Mouse (Mus musculus): ENCODE data around the gene Syde2.

Gene Syde2

DNA sequence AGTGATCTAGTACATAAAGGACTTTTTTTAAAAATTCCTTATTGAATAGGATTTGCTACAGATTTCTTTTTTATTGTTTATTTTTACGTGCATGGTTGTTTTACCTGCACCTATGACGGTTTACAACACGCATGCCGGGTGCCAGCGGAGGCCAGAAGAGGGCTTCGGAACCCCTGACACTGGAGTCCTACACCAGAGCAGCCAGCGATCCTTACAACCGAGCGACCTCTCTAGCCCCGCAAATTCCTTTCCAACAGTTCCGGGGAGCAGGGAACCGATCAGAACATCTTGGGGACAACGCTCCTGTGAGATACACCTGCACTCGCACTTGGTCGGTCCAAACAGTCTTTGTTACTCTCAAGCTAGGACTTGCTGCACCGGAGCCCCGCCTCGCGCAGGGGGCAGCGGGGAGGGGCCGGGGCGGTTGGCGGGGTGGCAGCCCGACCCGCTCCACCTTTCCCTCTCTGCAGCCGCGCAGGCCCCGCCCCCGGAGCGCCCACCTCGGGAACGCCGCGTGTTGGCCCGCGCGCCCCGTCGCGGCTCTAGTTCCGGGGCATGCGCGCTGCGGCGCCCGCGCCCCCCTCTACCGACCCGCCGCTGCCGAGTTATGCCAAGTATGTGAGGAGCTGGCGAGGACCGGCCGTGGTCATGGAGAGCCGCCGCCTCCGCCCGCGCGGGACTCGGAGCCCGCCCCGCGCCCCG is at the start of gene Syde2:
Gene Syde2, plus strand, starts transcription at position 603 of the 702 bp plus-strand sequence.
- peak; percentile 28 to 35 for DNase-seq (ENCODE audit: low read depth in 2 of 2, low spot score in 2 of 2)

DNA sequence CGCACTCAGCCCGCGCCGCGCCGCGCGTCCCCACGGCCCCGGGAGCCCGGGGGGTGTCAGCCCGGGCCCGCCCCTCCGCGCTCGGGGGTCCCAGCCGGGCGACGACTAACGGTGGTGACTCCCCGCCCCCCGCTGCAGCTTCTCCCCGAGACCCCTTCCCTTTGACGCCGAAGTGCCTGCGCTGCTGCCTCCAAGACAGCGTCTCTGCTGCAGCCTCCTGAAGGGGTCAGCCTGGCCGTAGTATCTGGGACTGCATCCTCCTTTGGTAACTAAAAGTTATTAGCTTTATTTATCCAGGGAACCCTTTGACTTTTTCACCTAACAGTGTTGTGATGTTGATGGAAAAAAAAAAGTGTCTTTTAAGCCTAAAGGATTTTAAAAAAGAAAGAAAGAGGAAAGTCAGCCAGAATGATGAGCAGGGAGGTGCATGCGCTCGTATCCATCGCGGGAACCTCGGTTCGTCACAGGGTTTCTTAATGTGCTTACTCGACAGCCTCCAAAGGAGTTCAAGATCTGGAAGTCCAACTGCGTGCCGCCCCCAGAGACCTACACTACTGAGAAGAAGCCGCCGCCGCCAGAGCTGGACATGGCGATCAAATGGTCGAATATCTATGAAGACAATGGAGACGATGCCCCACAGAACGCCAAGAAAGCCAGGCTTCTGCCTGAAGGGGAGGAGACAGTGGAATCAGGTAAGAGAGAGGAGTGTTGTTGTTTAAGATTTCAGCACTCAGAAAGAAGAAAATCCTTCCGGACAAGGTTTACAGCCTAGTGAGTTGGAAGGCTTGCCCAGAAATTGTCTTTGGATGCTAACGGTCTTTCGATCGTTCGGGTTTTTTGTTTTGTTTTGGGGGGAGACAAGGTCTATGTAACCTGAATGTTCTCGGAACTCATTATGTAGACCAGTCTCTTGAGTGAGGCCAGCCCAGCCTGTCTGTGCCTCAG is 49.0 kb upstream of the Syde2 start:
- DNase-seq (ENCODE audit: low read depth in 2 of 2, low spot score in 2 of 2), result no peak

DNA sequence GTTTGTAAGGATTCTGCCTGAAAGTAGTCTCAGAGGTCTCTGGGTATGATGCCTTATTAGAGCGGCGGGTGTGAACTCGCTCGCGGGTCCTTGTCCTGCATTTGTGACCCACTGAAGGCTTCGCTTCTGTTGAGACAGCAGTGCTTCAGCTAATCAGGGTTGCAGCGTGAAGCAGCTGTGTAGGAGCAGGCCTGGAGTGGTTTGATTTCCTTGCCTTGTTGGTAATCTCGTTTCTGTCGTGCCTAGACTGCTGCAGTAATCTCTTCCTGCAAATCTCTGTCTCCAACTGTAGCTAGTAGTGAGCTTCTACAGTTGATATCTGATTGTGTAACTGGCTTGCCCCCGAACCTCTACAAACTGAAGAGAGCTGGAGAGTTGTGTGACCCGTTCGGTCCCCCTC is 48.3 kb upstream of the Syde2 start:
- DNase-seq (ENCODE audit: low read depth in 2 of 2, low spot score in 2 of 2), result no peak

DNA sequence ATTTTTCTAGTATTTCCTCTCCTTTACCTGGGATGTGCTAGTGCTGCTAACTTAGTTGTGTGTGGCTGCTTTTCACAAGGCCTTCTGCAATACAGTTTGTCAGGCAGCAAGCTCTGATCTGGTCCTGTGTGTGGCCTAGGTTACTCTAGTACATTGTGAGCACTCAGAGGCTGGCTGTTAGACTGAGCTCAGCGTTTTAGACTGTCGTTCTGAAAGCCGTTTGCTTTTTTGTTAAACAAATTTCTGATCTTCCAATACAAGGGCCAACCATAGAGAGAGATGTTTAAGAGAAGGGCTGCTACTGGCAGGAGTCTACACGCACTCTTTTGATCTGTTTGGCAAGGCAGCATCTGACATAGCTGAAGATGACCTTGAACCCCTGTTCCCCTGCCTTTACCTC is 47.7 kb upstream of the Syde2 start:
- DNase-seq (ENCODE audit: low read depth in 2 of 2, low spot score in 2 of 2), result no peak

DNA sequence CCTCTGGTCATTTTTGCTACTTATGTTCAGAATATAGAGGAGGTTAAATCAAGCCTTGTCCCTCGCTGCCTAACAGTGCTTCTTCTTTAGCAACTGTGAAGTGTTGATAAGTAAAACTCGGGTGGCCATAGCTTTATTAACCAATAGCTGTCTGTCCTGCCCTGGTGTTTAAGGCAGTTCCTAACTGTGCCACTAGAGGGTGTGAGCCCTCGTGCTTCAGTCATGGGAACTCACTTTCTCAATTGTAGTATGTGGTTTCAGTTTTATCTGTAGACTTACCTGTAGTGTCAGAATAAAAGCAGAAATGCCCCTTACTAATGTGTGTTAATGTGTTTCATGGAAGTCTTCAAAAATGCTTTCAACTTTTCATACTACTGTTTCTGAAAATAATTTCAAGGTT is 45.7 kb upstream of the Syde2 start:
- DNase-seq (ENCODE audit: low read depth in 2 of 2, low spot score in 2 of 2), result peak; percentile 70 to 78

DNA sequence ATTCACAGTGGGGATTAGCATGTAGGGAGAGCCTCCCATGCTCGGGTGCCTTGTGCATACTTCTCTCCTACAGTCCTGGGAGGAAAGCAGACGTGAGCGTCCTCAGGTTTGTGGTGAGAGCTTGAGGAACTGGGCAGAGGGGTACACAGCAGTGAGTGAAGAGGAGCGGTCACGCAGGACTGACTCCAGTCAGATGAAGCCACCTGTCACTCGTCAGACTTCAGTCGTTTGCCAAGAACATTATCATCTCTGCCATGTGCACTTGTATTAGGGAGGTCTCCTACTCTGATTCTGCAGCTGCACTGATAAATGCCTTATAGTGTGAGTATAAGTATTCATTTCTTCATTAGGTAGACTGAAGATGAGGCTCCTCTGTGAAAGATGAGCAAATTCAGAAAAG is 43.3 kb upstream of the Syde2 start:
- no peak for DNase-seq (ENCODE audit: low read depth in 2 of 2, low spot score in 2 of 2)

DNA sequence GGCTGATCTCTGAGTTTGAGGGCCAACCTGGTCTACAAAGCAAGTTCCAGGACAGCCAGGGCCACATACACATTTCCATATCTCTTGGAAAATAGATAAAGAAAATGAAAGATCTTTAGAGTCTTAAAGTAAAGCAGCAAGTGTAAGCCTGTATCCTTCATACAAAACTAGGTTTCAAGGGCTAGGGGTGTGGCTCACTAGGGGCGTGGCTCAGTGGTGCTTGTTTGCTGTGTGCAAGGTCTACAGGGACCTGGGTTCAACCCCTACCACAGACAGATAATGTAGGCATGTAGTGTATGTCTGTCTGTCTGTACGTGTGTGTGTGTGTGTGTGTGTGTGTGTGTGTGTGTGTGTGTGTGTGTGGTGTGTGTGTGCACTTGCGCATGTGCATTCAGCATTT is 41.8 kb upstream of the Syde2 start:
- no peak for DNase-seq (ENCODE audit: low read depth in 2 of 2, low spot score in 2 of 2)

DNA sequence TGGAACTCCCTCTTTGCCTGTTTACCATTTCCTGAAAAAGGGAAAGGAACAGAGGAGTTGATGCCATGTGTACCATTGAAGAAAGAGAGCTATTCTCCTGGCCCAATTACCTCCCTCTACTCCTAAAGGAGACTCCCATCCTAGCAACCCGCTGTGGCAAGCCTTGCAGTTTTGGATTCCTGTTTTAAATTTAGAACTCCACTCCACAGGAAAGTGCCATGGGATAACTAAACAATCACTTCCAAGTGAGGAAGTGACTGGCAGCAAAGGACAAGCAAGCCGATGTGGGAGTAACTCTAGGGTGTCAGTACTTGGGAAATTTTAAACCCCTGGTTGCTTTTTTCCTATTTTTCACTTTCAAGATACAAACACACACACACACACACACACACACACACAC is 41.0 kb upstream of the Syde2 start:
- no peak for DNase-seq (ENCODE audit: low read depth in 2 of 2, low spot score in 2 of 2)

DNA sequence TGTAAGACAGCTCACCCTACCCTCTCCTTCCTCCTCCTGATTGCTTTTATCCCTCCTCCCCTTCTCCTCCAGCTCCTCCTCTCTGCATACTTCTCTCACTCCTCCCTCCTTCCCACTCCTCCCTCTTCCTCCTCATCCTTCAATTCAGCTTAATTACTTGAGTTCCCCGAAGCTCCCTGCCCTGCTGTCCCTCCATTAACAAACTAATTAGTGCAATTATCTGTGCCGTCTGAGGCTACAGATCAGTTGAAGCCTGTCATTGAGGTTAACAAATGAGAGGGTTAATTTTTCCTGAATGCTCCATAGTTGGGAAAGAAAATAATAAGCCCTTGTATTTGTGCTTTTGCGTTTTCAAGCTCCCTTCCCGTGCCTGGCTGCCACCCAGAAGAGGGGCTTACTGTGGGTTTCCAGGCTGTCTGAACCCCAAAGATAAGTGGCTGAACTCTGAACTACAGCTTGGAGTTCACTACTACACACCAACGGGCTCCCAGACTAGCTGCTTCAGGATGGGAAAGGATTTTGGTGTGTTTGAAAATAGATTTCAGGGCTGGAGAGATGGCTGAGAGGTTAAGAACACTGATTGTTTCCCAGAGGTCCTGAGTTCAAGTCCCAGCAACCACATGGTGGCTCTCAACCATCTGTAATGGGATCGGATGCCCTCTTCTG is 40.0 kb upstream of the Syde2 start:
- no peak for DNase-seq (ENCODE audit: low read depth in 2 of 2, low spot score in 2 of 2)

DNA sequence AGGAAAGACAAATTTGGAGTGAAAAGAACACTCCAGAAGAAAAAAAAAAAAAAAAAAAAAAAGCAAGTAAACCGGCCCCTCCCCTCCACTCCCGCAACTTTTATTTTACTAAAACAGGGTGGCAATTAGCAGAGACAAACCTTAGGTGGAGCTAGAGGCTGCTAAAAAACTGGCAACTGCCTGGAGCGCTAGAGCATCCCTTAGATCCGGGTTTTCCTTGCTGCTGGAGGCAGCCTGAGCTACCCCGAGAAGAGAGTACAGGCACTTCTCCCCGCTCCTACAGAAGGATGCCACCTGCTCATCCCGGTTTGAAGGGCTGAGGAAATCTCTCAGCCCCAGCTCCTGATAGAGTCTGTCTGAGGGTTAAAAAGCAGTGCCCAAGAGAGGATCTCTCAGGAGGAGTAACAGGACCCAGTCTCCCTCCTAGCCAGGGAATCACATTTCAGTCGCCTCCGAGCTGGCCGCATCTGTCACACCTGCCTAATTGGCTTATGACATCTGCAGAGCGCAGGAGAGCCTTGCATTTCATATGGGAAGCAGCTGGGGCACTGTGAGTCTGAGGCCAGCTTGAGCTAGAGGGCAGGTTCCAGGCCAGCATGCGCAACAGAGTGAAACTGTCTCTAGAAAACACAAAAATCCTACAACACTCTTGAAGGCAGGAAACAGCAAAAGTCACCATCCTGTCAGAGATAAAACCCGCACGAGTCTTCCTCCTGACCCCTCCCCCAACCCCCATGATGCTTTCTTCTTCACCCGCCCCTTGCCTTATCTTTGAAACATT is 37.4 kb upstream of the Syde2 start:
- peak in 1 of 2 experiments; percentile 37 for DNase-seq (ENCODE audit: low read depth in 2 of 2, low spot score in 2 of 2)

DNA sequence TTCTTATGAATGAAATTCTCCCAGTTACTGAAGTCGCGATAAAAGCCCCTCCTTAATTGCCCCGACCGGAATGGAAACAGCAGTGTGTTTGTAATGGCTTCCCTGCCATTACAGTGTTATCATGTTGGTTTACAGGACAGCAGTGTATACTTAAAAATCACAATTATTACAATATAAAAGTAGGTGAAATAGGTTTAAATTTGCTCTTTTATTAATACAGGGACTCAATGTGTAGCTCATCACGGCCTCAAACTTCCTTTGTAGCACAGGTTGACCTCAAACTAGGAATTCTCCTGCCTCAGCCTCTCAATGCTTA is 36.9 kb upstream of the Syde2 start:
- no peak for DNase-seq (ENCODE audit: low read depth in 2 of 2, low spot score in 2 of 2)

DNA sequence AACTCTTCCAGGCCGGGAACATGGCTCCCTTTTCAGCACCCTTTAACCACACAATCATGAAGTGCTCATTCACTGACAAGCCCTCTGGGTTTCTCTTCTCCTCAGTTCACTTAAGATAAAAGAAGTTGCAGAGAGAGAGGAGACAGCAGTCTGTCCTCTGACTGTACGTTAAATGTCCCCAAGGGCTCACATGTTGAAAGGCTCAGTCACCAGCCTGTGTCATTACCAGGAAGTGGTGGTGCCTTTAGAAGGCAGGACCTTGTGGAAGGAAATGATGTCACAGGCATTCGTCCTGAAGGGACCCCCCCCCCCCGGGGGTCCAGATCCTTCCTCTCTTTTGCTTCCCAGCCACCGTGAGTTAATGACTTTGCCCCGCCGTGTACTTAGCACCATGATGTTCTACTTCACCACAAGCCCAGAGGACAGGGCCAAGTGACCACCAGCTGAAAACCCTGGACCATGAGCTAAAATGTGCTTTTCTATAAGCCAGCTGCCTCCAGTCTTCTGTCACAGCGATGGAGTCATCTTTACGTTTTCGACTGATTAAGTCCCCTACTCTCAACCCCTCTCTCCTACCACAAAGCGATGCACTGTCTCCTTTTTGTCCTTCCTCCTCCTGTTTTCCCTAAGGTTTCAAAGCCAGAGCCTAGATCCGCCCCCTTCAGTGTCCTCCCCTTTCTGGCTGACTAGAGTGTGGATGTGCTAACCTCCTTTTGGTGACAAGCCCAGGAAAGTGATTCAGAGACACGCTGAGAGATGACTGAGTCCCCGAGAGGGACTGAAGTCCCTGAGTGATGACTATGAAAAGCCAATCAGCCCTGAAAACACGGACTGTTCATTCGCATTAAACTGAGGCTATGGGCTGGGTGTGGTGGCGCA is 36.1 kb upstream of the Syde2 start:
- no peak for DNase-seq (ENCODE audit: low read depth in 2 of 2, low spot score in 2 of 2)

DNA sequence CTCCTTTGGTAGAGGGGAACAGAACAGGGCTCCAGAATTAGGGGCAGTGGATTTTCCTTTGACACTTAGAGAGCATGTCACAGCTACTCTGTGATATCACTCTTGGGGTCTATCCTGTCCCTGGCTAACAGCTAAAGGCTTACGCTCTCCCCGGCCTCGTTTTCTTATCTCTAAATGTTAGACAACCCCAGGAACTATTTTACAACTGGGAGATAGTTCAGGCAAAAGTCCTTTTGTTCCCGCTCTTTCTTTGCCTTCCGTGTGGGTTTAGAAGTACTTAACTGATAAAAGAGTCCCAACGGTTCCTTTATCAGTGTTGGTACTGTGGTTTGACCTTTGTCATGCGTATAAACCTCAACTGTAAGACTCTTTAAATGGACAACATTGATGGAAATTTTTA is 34.7 kb upstream of the Syde2 start:
- DNase-seq (ENCODE audit: low read depth in 2 of 2, low spot score in 2 of 2), result no peak

DNA sequence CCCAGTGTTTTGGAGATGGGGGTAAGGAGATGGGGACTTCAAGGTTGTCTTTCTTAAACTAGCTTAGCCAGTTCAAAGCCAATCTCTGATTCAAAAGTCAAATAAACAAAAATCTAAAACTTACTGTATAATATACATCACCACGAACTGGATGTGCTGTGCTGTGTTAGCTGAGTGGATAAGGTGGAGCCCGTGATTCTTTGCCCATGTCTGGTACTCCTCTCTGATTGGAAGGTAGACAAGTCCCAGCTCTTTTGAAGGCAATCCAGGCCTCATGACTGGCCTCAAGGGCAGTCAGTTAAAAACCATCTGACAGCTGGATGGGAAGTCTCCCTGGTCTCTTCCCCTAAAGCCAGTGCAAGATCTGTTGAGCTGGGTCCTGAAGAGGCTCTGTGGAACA is 34.3 kb upstream of the Syde2 start:
- DNase-seq (ENCODE audit: low read depth in 2 of 2, low spot score in 2 of 2), result no peak

DNA sequence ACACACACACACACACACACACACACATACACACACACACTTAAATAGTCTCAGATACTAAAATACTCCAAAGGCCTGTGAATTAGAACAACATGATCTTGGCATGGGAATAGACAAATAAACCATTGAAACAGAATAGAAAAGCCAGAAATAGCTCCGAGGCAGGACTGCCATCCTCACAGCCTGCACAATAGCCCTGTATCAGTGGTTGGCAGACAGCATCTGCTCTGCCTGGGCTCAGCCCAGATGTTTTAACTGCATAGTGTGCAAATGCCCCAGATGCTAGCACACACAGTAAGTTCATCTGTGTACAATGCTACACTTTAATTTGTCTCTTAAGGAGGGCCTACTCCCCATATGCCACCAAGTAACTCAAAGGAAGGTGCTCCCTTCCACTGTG is 27.8 kb upstream of the Syde2 start:
- no peak for DNase-seq (ENCODE audit: low read depth in 2 of 2, low spot score in 2 of 2)

DNA sequence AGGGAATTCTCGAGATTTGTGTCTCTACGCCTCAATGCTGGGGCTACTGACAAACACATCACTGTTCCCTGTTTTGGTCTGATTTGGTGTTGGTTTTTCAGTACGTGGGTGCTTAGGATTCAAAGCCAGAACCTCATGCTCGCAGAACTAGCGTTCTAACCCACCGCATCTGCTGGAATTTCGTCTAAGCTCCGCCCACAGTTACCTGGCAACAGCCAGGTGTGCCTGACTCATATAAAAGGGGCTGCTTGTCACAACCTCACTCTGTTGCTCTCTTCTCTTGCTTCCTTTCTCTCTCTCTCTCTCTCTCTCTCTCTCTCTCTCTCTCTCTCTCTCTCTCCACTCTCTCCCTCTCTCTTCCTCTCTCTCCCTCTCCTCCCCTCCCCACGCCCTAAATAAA is 25.3 kb upstream of the Syde2 start:
- DNase-seq (ENCODE audit: low read depth in 2 of 2, low spot score in 2 of 2), result no peak

DNA sequence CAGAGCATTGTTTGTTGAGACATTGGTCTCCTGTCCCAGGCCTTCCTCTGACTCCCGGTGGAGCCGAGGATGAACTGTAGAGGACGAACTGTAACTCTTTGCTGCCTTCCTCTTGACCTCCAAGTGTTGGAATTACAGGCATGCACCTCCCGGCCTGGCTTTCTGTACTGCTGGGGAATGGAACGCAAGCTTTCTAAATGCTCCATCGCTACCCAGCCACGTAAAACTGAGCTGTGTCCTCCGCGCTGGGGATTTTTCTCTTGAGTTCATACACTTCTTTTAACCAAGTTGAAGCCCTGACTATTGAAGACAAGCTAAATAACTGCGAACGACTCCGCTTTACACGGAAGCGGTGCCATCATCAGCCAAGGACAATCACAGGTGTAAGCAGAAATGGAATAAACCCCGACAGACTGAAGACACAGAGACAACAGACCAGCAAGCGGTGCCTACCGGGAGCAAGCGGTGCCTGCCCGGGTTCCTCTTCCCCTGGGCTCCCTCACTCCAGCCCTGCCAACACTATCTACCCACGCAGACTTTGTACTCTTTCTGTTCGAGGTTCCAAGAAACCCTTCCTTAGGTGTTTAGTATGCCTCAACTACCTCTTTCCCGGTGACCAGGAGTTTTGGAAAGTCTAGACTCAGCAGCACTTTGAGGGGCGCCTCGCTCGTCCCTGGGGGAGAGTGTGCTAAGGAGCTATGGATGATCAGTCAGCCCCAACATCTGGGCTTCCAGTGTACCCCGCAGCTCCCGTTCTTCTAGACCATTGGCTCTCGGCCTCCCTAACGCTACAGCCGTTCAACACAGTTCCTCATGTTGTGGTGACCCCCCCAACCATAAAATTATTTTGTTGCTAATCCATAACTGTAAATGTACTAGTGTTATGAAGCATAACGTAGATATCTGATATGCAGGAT is 24.3 kb upstream of the Syde2 start:
- DNase-seq (ENCODE audit: low read depth in 2 of 2, low spot score in 2 of 2), result no peak

DNA sequence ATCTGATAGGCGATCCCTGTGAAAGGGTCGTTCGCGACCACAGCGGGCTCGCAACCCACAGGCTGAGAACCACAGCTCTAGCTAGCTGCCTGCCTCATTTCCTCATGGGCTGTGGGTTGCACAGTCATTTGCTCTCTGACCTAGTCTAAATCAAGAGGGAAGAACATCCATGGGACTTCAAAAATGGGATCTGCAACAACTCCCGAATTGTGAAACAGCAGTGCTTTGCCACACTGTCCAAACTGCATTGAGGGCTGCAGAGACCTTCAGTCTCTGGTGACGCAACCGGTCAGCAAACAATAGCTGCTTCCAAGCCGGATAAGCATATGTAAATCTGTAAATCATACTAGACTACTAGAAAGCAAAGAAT is 23.7 kb upstream of the Syde2 start:
- DNase-seq (ENCODE audit: low read depth in 2 of 2, low spot score in 2 of 2), result no peak

DNA sequence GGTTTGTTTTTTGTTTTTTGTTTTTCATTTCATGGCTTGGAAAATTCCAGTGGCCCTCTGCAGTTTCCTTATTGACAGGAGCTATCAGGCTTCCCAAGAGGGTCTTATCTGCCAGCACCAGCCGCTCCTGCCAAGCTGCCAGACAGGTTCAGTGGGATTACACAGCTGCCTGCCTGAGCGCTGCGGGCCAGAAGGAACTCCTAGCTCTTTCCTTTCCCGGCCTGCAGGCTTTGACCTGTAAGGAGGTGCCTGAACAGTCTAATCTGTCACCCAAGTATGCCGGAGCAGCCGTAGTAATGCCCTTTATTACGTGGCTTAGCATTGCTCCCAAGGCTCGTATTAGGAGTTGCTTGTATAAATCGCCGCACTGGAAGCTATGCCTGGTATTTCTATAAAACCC is 23.2 kb upstream of the Syde2 start:
- DNase-seq (ENCODE audit: low read depth in 2 of 2, low spot score in 2 of 2), result no peak
